Mouse (Mus musculus) hindbrain, embryonic 12.5 days (tissue): ENCODE measurements at regions not wholly inside any gene's neighbourhood (a gene's known extent, or its start where the extent isn't known, plus 50 kb on each side); places are given as distances from the start of the nearest gene placed in this dataset.
A peak's percentile ranks its signal among the peaks of the same experiment; 100 is the strongest.

Experiments
- ATAC-seq: fragments of 200-750 bp; cut with Nextera tagmentation; 2 replicates; pipeline ENCODE4 v1.8.0; 2017; ENCODE audit warnings: moderate TSS enrichment; ENCODE audit not compliant: low FRiP score
- H3K27ac ChIP-seq: fragments of 300-500 bp; sonication (generic); 2 replicates; pipeline ENCODE4 v1.5.1; 2016; ENCODE audit warnings: mild to moderate bottlenecking
- H3K27me3 ChIP-seq: fragments of 300-500 bp; sonication (generic); 2 replicates; pipeline ENCODE4 v1.6.1; 2016; ENCODE audit warnings: mild to moderate bottlenecking
- H3K36me3 ChIP-seq: fragments of 300-500 bp; sonication (generic); 2 replicates; pipeline ENCODE4 v1.6.1; 2016; ENCODE audit warnings: mild to moderate bottlenecking
- H3K4me1 ChIP-seq: fragments of 300-500 bp; sonication (generic); 2 replicates; pipeline ENCODE4 v1.6.1; 2016
- H3K4me2 ChIP-seq: fragments of 300-500 bp; sonication (generic); replicated peaks from 2 replicates; pipeline ENCODE4 v1.6.1; 2016; ENCODE audit warnings: mild to moderate bottlenecking
- H3K4me3 ChIP-seq: fragments of 300-500 bp; sonication (generic); 2 replicates; pipeline ENCODE4 v1.5.1; 2016; ENCODE audit warnings: mild to moderate bottlenecking
- H3K9ac ChIP-seq: fragments of 300-500 bp; sonication (generic); 2 replicates; pipeline ENCODE4 v1.6.1; 2016; ENCODE audit warnings: mild to moderate bottlenecking, moderate library complexity
- H3K9me3 ChIP-seq: fragments of 300-500 bp; sonication (generic); replicated peaks from 2 replicates; pipeline ENCODE4 v1.6.1; 2016; ENCODE audit warnings: mild to moderate bottlenecking
- WGBS: fragments of 180-500 bp; shearing (Covaris S2); methylation state at CpG from one replicate; pipeline ENCODE4 v1.1.7; 2016; 5-methylcytosine and 5-hydroxymethylcytosine counted together

- Histone ChIP-seq H3K27me3 (no peaks in the 10 kb centered on the region), H3K36me3 (no peaks in the 10 kb centered on the region), H3K4me3 (no peak overlapping the region), H3K4me1 (no peaks in the 10 kb centered on the region), H3K4me2 (no peak overlapping the region), H3K9me3 (no peaks in the 10 kb centered on the region), H3K9ac (no peak overlapping the region), H3K27ac (no peak overlapping the region)
- ATAC-seq, result no peak
- 70% methylated on average over 15 of the region's 15 CpGs for WGBS
Observed at GRCm38 (mm10) chr1:177545031-177545735, 103.0 kb downstream of the Zbtb18 start.

- no peak for ATAC-seq
- Histone ChIP-seq H3K4me1 (no peaks in the 10 kb centered on the region), H3K4me3 (no peak overlapping the region), H3K36me3 (no peaks in the 10 kb centered on the region), H3K9me3 (no peaks in the 10 kb centered on the region), H3K9ac (no peak overlapping the region), H3K27me3 (no peaks in the 10 kb centered on the region), H3K4me2 (no peak overlapping the region), H3K27ac (no peak overlapping the region)
- WGBS, result 78% methylated on average over 6 of the region's 6 CpGs
Observed at GRCm38 (mm10) chr1:177547716-177548115, 105.6 kb downstream of the Zbtb18 start.

GRCm38 (mm10) chr1:177555471-177556291, 113.5 kb downstream of the Zbtb18 start:
- peak overlapping the region; percentile 5; the same call in 1 of the 2 replicates for H3K27ac ChIP-seq
- H3K4me3 ChIP-seq, result peak overlapping the region; percentile 1; the same call in 1 of the 2 replicates
- H3K9me3 ChIP-seq, result no peaks in the 10 kb centered on the region
- peak; percentile 90 for ATAC-seq
- WGBS, result 12% methylated on average over 15 of the region's 15 CpGs
- H3K4me2 ChIP-seq, result peak overlapping the region; percentile 41
- H3K4me1 ChIP-seq, result peaks cover 18% of the 10 kb centered on the region
- H3K27me3 ChIP-seq, result no peaks in the 10 kb centered on the region
- no peak overlapping the region for H3K9ac ChIP-seq
- no peaks in the 10 kb centered on the region for H3K36me3 ChIP-seq

GRCm38 (mm10) chr1:177557432-177557831, 115.3 kb downstream of the Zbtb18 start:
- no peak for ATAC-seq
- Histone ChIP-seq H3K4me1 (peaks cover 28% of the 10 kb centered on the region), H3K4me2 (no peak overlapping the region), H3K9me3 (no peaks in the 10 kb centered on the region), H3K4me3 (no peak overlapping the region), H3K27me3 (no peaks in the 10 kb centered on the region), H3K36me3 (no peaks in the 10 kb centered on the region), H3K9ac (no peak overlapping the region), H3K27ac (no peak overlapping the region)
- 75% methylated on average over 6 of the region's 6 CpGs for WGBS

GRCm38 (mm10) chr1:177557856-177558255, 115.7 kb downstream of the Zbtb18 start:
- H3K27ac ChIP-seq, result no peak overlapping the region
- 89% methylated on average over 4 of the region's 4 CpGs for WGBS
- H3K4me2 ChIP-seq, result no peak overlapping the region
- no peak overlapping the region for H3K4me3 ChIP-seq
- no peak for ATAC-seq
- H3K36me3 ChIP-seq, result no peaks in the 10 kb centered on the region
- H3K9me3 ChIP-seq, result no peaks in the 10 kb centered on the region
- H3K9ac ChIP-seq, result no peak overlapping the region
- peaks cover 30% of the 10 kb centered on the region for H3K4me1 ChIP-seq
- no peaks in the 10 kb centered on the region for H3K27me3 ChIP-seq

- peak; percentile 75 for ATAC-seq
- Histone ChIP-seq H3K4me2 (peak overlapping the region; percentile 35), H3K9me3 (no peaks in the 10 kb centered on the region), H3K36me3 (no peaks in the 10 kb centered on the region), H3K9ac (no peak overlapping the region), H3K4me1 (peaks cover 18% of the 10 kb centered on the region), H3K27me3 (0 out of 2 replicates have a peak, but pooled peaks cover under 1% of the 10 kb centered on the region), H3K27ac (no peak overlapping the region), H3K4me3 (no peak overlapping the region)
- WGBS, result 30% methylated on average over 17 of the region's 17 CpGs
Observed at GRCm38 (mm10) chr1:177561716-177562588, 119.8 kb downstream of the Zbtb18 start.

GRCm38 (mm10) chr1:177562589-177562912, 120.4 kb downstream of the Zbtb18 start:
- Histone ChIP-seq H3K4me1 (peaks cover 18% of the 10 kb centered on the region), H3K27me3 (0 out of 2 replicates have a peak, but pooled peaks cover 2% of the 10 kb centered on the region), H3K9me3 (no peaks in the 10 kb centered on the region), H3K27ac (no peak overlapping the region), H3K4me3 (no peak overlapping the region), H3K9ac (no peak overlapping the region), H3K4me2 (peak overlapping the region; percentile 35), H3K36me3 (no peaks in the 10 kb centered on the region)
- 26% methylated on average over 5 of the region's 5 CpGs for WGBS
- peak; percentile 52 for ATAC-seq

GRCm38 (mm10) chr1:177565678-177566077, 123.5 kb downstream of the Zbtb18 start:
- no peak for ATAC-seq
- Histone ChIP-seq H3K9ac (no peak overlapping the region), H3K27me3 (0 out of 2 replicates have a peak, but pooled peaks cover 2% of the 10 kb centered on the region), H3K4me1 (peaks cover 12% of the 10 kb centered on the region), H3K4me3 (no peak overlapping the region), H3K27ac (no peak overlapping the region), H3K9me3 (no peaks in the 10 kb centered on the region), H3K4me2 (no peak overlapping the region), H3K36me3 (no peaks in the 10 kb centered on the region)
- 87% methylated on average over 3 of the region's 3 CpGs for WGBS

- 89% methylated on average over 9 of the region's 9 CpGs for WGBS
- H3K4me3 ChIP-seq, result no peak overlapping the region
- ATAC-seq, result no peak
Observed at GRCm38 (mm10) chr1:177568056-177568816, 126.1 kb downstream of the Zbtb18 start.

GRCm38 (mm10) chr1:177569572-177569971, 127.4 kb downstream of the Zbtb18 start:
- no peak for ATAC-seq
- no peaks in the 10 kb centered on the region for H3K9me3 ChIP-seq
- WGBS, result 86% methylated on average over 6 of the region's 6 CpGs
- no peaks in the 10 kb centered on the region for H3K4me1 ChIP-seq
- H3K4me3 ChIP-seq, result no peak overlapping the region
- no peak overlapping the region for H3K9ac ChIP-seq
- H3K27me3 ChIP-seq, result 0 out of 2 replicates have a peak, but pooled peaks cover 2% of the 10 kb centered on the region
- no peak overlapping the region for H3K4me2 ChIP-seq
- no peak overlapping the region for H3K27ac ChIP-seq
- H3K36me3 ChIP-seq, result no peaks in the 10 kb centered on the region

More at GRCm38 (mm10) chr1:177568056-177568816, 126.1 kb downstream of the Zbtb18 start:
- Histone ChIP-seq H3K36me3 (no peaks in the 10 kb centered on the region), H3K4me2 (no peak overlapping the region), H3K4me1 (no peaks in the 10 kb centered on the region), H3K27ac (no peak overlapping the region), H3K27me3 (0 out of 2 replicates have a peak, but pooled peaks cover 2% of the 10 kb centered on the region), H3K9ac (no peak overlapping the region), H3K9me3 (no peaks in the 10 kb centered on the region)

GRCm38 (mm10) chr1:177573017-177573725, 131.0 kb downstream of the Zbtb18 start:
- H3K36me3 ChIP-seq, result no peaks in the 10 kb centered on the region
- H3K4me1 ChIP-seq, result no peaks in the 10 kb centered on the region
- no peak overlapping the region for H3K4me3 ChIP-seq
- 87% methylated on average over 17 of the region's 17 CpGs for WGBS
- H3K9me3 ChIP-seq, result peaks cover 4% of the 10 kb centered on the region; the same call in 1 of the 2 replicates
- H3K4me2 ChIP-seq, result no peak overlapping the region
- no peaks in the 10 kb centered on the region for H3K27me3 ChIP-seq
- no peak overlapping the region for H3K9ac ChIP-seq
- ATAC-seq, result no peak
- no peak overlapping the region for H3K27ac ChIP-seq
